Mouse (Mus musculus) erythroblast, embryonic 14.5 days (primary cell): ENCODE results near the gene Olfr1378.

Source experiments
- GATA1 ChIP-seq: IDR thresholded peaks from 2 replicates; pipeline ENCODE4 v1.6.1; 2012; ENCODE audit warnings: low read length, inconsistent platforms, mixed read lengths
- TAL1 ChIP-seq: IDR thresholded peaks from 3 replicates; pipeline ENCODE4 v1.6.1; 2012; ENCODE audit warnings: low read length, inconsistent platforms, mixed read lengths

DNA sequence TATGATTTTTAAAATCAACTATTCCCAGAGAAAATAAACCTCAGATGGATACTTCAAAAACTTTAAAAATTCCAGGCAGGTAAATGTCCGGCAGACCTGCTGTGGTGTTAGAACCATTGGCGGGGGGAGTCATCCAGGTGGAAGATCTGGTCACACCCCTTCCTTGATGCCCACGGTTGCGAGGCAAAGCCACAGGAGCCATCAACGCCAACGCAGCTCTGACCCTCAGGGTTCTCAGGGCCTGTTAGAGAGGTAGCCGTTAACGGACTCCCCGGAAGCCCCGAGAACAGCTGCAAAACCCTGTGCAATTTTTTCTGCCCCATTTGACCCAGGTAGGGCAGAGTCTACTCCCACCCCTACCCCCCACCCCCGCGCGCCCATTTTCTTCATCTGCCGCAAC lies 22.8 kb upstream of the Olfr1378 start, which contains the start of gene 4933414I15Rik:
- TF ChIP-seq GATA1 (no peak), TAL1 (no peak)
